Comparison of ENCODE assay signal across 22 mouse cellular contexts in the genomic region with DNA sequence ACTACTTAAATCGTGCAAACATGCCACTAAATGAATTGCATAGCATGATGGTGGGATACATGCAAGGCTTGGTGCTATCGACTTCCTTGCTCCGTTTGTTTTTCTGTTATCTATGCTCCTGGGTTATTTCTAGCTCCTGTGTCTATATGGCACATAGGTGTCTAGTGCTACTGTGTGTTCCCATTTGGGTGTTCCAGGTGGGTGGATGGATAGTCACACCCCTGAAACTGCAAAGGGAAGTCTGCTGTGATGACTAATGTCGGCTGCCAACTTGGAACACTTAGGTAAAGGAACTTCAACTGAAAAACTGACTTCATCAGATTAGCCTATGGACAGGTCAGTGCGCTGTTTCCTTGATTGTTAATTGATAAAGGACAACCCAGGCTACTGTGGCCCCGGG. TPM values are rescaled to one million over a fixed set of nuclear protein-coding genes. Genes with fewer than 3 reads are reported as not detected.
DNase-seq lines count a peak whose midpoint lies in the region; ATAC-seq lines count a peak whose summit lies in the region.
"Had no signal": no experiment of that assay in that cellular context is flagged by ENCODE, and none has a peak within 500 bp of the region (broad histone marks: within the 10 kb centered on the region; RNA-seq: fewer than 3 reads in every experiment).

No protein-coding gene starts in this region.

- peak; percentile 94 for ATAC-seq in frontal cortex, adult (ENCODE audit: low TSS enrichment)
- ATAC-seq: CD4-positive, CD25-positive, alpha-beta regulatory T cell, adult 4 months; forebrain, embryonic 16.5 days; hindbrain, embryonic 16.5 days had no signal

- no peak for DNase-seq in frontal cortex, postnatal 14 days (ENCODE audit: low spot score in 2 of 2)
- peak; percentile 31 to 42 for DNase-seq in left cerebral cortex, adult 18-20 months (ENCODE audit: low spot score in 2 of 2)
- no peak for DNase-seq in left cerebral cortex, adult 11 months (ENCODE audit: low spot score)
- peak; percentile 39 to 46 for DNase-seq in right cerebral cortex, adult 2 months (ENCODE audit: low spot score in 2 of 2)
- DNase-seq in right cerebral cortex, postnatal 4 days = no peak
- peak; percentile 56 for DNase-seq in telencephalon, adult 2 months (ENCODE audit: low read depth, low spot score)
- no peak for DNase-seq in embryo, embryonic 11 days
- DNase-seq: adrenal gland, adult 8-10 months; adrenal gland, postnatal 36 days; B cell, adult 2 months; cerebellum, adult 11 months; cerebellum, adult 8-10 months; cerebellum, postnatal 14 days; gastrocnemius, adult 2 months; gastrocnemius, postnatal 25 days; heart, postnatal 10 days; heart, postnatal 4 days had no signal

RNA-seq across cellular contexts. Expression of a gene that starts 36.3 kb away (rescaled TPM):
- 1 to 10 TPM; 8.4 to 8.5 TPM for total RNA-seq in left cerebral cortex, adult 18-20 months (2021)
- total RNA-seq: adrenal gland, adult 8-10 months; adrenal gland, postnatal 36 days; granulocyte monocyte progenitor cell, adult 5-6 weeks; heart, postnatal 10 days; heart, postnatal 4 days had no signal

Comparison
In these comparisons a context has a peak if more than half of its experiments do, and no peak if none do; other contexts are left out.
1. DNase-seq: peak in left cerebral cortex, adult 18-20 months (2 of 2), right cerebral cortex, adult 2 months (2 of 2) and telencephalon, adult 2 months (single experiment); none in frontal cortex, postnatal 14 days (0 of 2), left cerebral cortex, adult 11 months (single experiment), right cerebral cortex, postnatal 4 days (single experiment) and embryo, embryonic 11 days (single experiment).